Mouse (Mus musculus) liver, postnatal 0 days (tissue): ENCODE data around the gene Meig1. TPM values are rescaled to one million over a fixed set of nuclear protein-coding genes. Genes with fewer than 3 reads are reported as not detected.

Experiments used
- ATAC-seq: fragments of 200-750 bp; cut with Nextera tagmentation; 2 replicates; pipeline ENCODE4 v1.8.0; 2017; ENCODE audit warnings: mild to moderate bottlenecking, moderate library complexity
- DNase-seq: peaks from one replicate; pipeline ENCODE4 v3.0.0-alpha.2; 2016
- H3K27ac ChIP-seq: fragments of 300-500 bp; sonication (generic); 2 replicates; pipeline ENCODE4 v1.5.1; 2014; ENCODE audit warnings: antibody characterized with exemption, moderate library complexity, mild to moderate bottlenecking, low read depth
- H3K27me3 ChIP-seq: fragments of 300-500 bp; sonication (generic); 2 replicates; pipeline ENCODE4 v1.6.1; 2014; ENCODE audit warnings: low read length, control low read depth, mixed read lengths; ENCODE audit not compliant: insufficient read depth
- H3K36me3 ChIP-seq: fragments of 300-500 bp; sonication (generic); replicated peaks from 2 replicates; pipeline ENCODE4 v1.6.1; 2014; ENCODE audit warnings: mild to moderate bottlenecking, control low read depth, low read length, moderate library complexity, mixed read lengths; ENCODE audit not compliant: insufficient read depth
- H3K4me1 ChIP-seq: fragments of 300-500 bp; sonication (generic); 2 replicates; pipeline ENCODE4 v1.6.1; 2014; ENCODE audit warnings: antibody characterized with exemption, mild to moderate bottlenecking, control low read depth; ENCODE audit not compliant: insufficient read depth
- H3K4me2 ChIP-seq: fragments of 300-500 bp; sonication (generic); 2 replicates; pipeline ENCODE4 v1.6.1; 2014; ENCODE audit warnings: low read depth, mild to moderate bottlenecking, low read length, moderate library complexity, mixed read lengths
- H3K4me3 ChIP-seq: fragments of 300-500 bp; sonication (generic); 2 replicates; pipeline ENCODE4 v1.5.1; 2014; ENCODE audit warnings: low read depth, low read length
- H3K9ac ChIP-seq: fragments of 300-500 bp; sonication (generic); replicated peaks from 2 replicates; pipeline ENCODE4 v1.6.1; 2014; ENCODE audit warnings: mild to moderate bottlenecking, moderate library complexity
- H3K9me3 ChIP-seq: fragments of 300-500 bp; sonication (generic); 2 replicates; pipeline ENCODE4 v1.6.1; 2016; ENCODE audit warnings: mild to moderate bottlenecking, control low read depth, low read length, mixed read lengths
- CTCF ChIP-seq: sonication (generic); IDR thresholded peaks from 2 replicates; pipeline ENCODE4 v1.5.1; 2016; ENCODE audit warnings: antibody characterized with exemption, low read depth
- EP300 ChIP-seq: IDR thresholded peaks from 2 replicates; pipeline ENCODE4 v1.6.1; 2016; ENCODE audit warnings: antibody characterized with exemption, low read depth, mild to moderate bottlenecking
- WGBS: fragments of 180-500 bp; shearing (Covaris S2); extraction: QIAGEN DNeasy Blood & Tissue Kit; methylation state at CpG from one replicate; pipeline ENCODE4 v1.1.7; 2014; ENCODE audit not compliant: insufficient replicate concordance; 5-methylcytosine and 5-hydroxymethylcytosine counted together
- polyA plus RNA-seq: library from polyadenylated mRNA; unstranded; fragments of >200 nt; fragmentation: Nextera tagmentation; extraction: Ambion mirVana; gene quantifications from 2 replicates; pipeline ENCODE4 v1.2.1, GENCODE M21; 2015

The Meig1 gene
- polyA plus RNA-seq, result 0.69 and 0.89 TPM in 2 replicates

GRCm38 (mm10) chr2:3422548-3422947, at the start of gene Meig1:
Gene Meig1 (minus strand): TSS chr2:3422648.
- peak within 1 kb of the TSS; percentile 86 for H3K27ac ChIP-seq
- DNase-seq, result no peak
- H3K27me3 ChIP-seq, result peaks cover 7% of the 10 kb centered on the region
- no peaks in the 10 kb centered on the region for H3K9me3 ChIP-seq
- 65% methylated on average over 3 of the region's 3 CpGs for WGBS
- H3K36me3 ChIP-seq, result 0 out of 2 replicates have a peak, but pooled peaks cover 3% of the 10 kb centered on the region
- ATAC-seq, result no peak
- peaks cover 17% of the 10 kb centered on the region; the same call in 1 of the 2 replicates for H3K4me1 ChIP-seq
- no peak within 1 kb of the TSS for H3K9ac ChIP-seq
- peak within 1 kb of the TSS; percentile 76 for H3K4me3 ChIP-seq
- TF ChIP-seq EP300 (no peak), CTCF (no peak)
- H3K4me2 ChIP-seq, result peak within 1 kb of the TSS; percentile 84

- 88% methylated on average over 4 of the region's 4 CpGs for WGBS
- Histone ChIP-seq H3K4me1 (no peaks in the 10 kb centered on the region), H3K9ac (no peak overlapping the region), H3K9me3 (no peaks in the 10 kb centered on the region), H3K4me3 (no peak overlapping the region), H3K27me3 (no peaks in the 10 kb centered on the region), H3K27ac (no peak overlapping the region), H3K36me3 (peaks cover 48% of the 10 kb centered on the region), H3K4me2 (no peak overlapping the region)
- peak; percentile 28; the same call in 1 of the 2 replicates for TF ChIP-seq CTCF
- no peak for TF ChIP-seq EP300
- no peak for ATAC-seq
- no peak for DNase-seq
Measured at GRCm38 (mm10) chr2:3456590-3456989, 34.1 kb upstream of the Meig1 start.

GRCm38 (mm10) chr2:3453096-3453495, 30.6 kb upstream of the Meig1 start:
- no peak overlapping the region for H3K9ac ChIP-seq
- no peaks in the 10 kb centered on the region for H3K27me3 ChIP-seq
- H3K36me3 ChIP-seq, result peaks cover 44% of the 10 kb centered on the region
- TF ChIP-seq EP300, result no peak
- TF ChIP-seq CTCF, result no peak
- no peaks in the 10 kb centered on the region for H3K4me1 ChIP-seq
- H3K9me3 ChIP-seq, result no peaks in the 10 kb centered on the region
- H3K4me2 ChIP-seq, result no peak overlapping the region
- H3K27ac ChIP-seq, result no peak overlapping the region
- DNase-seq (no peak), ATAC-seq (no peak)
- H3K4me3 ChIP-seq, result no peak overlapping the region
- WGBS, result 76% methylated on average over 3 of the region's 3 CpGs

- no peak overlapping the region for H3K27ac ChIP-seq
- H3K36me3 ChIP-seq, result peaks cover 51% of the 10 kb centered on the region
- no peak for DNase-seq
- no peak for ATAC-seq
- no peak overlapping the region for H3K4me2 ChIP-seq
- H3K4me3 ChIP-seq, result no peak overlapping the region
- no peaks in the 10 kb centered on the region for H3K4me1 ChIP-seq
- H3K9me3 ChIP-seq, result no peaks in the 10 kb centered on the region
- no peaks in the 10 kb centered on the region for H3K27me3 ChIP-seq
- no peak for TF ChIP-seq EP300
- TF ChIP-seq CTCF, result no peak
- 65% methylated on average over 2 of the region's 2 CpGs for WGBS
- no peak overlapping the region for H3K9ac ChIP-seq
Measured at GRCm38 (mm10) chr2:3449431-3449830, 27.0 kb upstream of the Meig1 start.

- no peak overlapping the region for H3K27ac ChIP-seq
- no peak overlapping the region for H3K9ac ChIP-seq
- no peak for ATAC-seq
- no peak for DNase-seq
- no peaks in the 10 kb centered on the region for H3K9me3 ChIP-seq
- no peaks in the 10 kb centered on the region for H3K27me3 ChIP-seq
- H3K4me2 ChIP-seq, result no peak overlapping the region
- H3K4me1 ChIP-seq, result no peaks in the 10 kb centered on the region
- H3K4me3 ChIP-seq, result no peak overlapping the region
- no peak for TF ChIP-seq CTCF
- no peak for TF ChIP-seq EP300
- WGBS, result 83% methylated on average over 4 of the region's 4 CpGs
- peaks cover 51% of the 10 kb centered on the region for H3K36me3 ChIP-seq
Measured at GRCm38 (mm10) chr2:3445984-3446383, 23.5 kb upstream of the Meig1 start.

GRCm38 (mm10) chr2:3444206-3444605, 21.8 kb upstream of the Meig1 start:
- no peak for TF ChIP-seq CTCF
- no peak for TF ChIP-seq EP300

GRCm38 (mm10) chr2:3437956-3438355, 15.5 kb upstream of the Meig1 start:
- Histone ChIP-seq H3K9ac (no peak overlapping the region), H3K27ac (no peak overlapping the region), H3K4me1 (no peaks in the 10 kb centered on the region), H3K27me3 (no peaks in the 10 kb centered on the region), H3K4me3 (no peak overlapping the region), H3K36me3 (peaks cover 41% of the 10 kb centered on the region), H3K9me3 (no peaks in the 10 kb centered on the region), H3K4me2 (no peak overlapping the region)
- ATAC-seq (no peak), DNase-seq (no peak)
- TF ChIP-seq CTCF, result no peak
- TF ChIP-seq EP300, result no peak
- 79% methylated on average over 7 of the region's 7 CpGs for WGBS

More at GRCm38 (mm10) chr2:3444206-3444605, 21.8 kb upstream of the Meig1 start:
- Histone ChIP-seq H3K9me3 (no peaks in the 10 kb centered on the region), H3K4me3 (no peak overlapping the region), H3K4me2 (no peak overlapping the region), H3K27ac (no peak overlapping the region), H3K4me1 (no peaks in the 10 kb centered on the region), H3K27me3 (no peaks in the 10 kb centered on the region), H3K36me3 (peaks cover 51% of the 10 kb centered on the region), H3K9ac (no peak overlapping the region)
- WGBS, result 80% methylated on average over 7 of the region's 7 CpGs
- DNase-seq, result no peak
- no peak for ATAC-seq
